Mouse (Mus musculus) small intestine, adult 2 months (tissue): Measurements from ENCODE around the gene Ppfia1. TPM values are rescaled to one million over a fixed set of nuclear protein-coding genes. Genes with fewer than 3 reads are reported as not detected.

ENCODE experiments used
- H3K27ac ChIP-seq: fragments of 200-500 bp; 2 replicates; pipeline ENCODE4 v1.5.1; 2012; ENCODE audit warnings: low read depth, low read length, control low read depth, inconsistent platforms; ENCODE audit not compliant: insufficient read depth
- H3K27me3 ChIP-seq: fragments of 200-500 bp; 2 replicates; pipeline ENCODE4 v1.6.1; 2012; ENCODE audit warnings: mild to moderate bottlenecking, moderate library complexity, low read length, inconsistent platforms; ENCODE audit not compliant: control insufficient read depth, insufficient read depth
- H3K36me3 ChIP-seq: fragments of 200-500 bp; 2 replicates; pipeline ENCODE4 v1.6.1; 2012; ENCODE audit warnings: mild to moderate bottlenecking, low read length, control low read depth, inconsistent platforms; ENCODE audit not compliant: control insufficient read depth, insufficient read depth
- H3K4me1 ChIP-seq: fragments of 200-500 bp; 2 replicates; pipeline ENCODE4 v1.6.1; 2012; ENCODE audit warnings: low read length, inconsistent platforms, mixed read lengths; ENCODE audit not compliant: control insufficient read depth, insufficient read depth, insufficient read length
- H3K4me3 ChIP-seq: fragments of 200-500 bp; 2 replicates; pipeline ENCODE4 v1.5.1; 2012; ENCODE audit warnings: low read depth, mild to moderate bottlenecking, control low read depth, inconsistent platforms, low read length, moderate library complexity
- CTCF ChIP-seq: fragments of 200-500 bp; IDR thresholded peaks from 2 replicates; pipeline ENCODE4 v1.5.1; 2012; ENCODE audit warnings: low read depth, mild to moderate bottlenecking, control low read depth, inconsistent platforms, low read length, moderate library complexity, mixed read lengths; ENCODE audit not compliant: insufficient replicate concordance, insufficient read length; ENCODE audit errors: extremely low read depth
- POLR2A ChIP-seq: fragments of 200-500 bp; IDR thresholded peaks from 2 replicates; pipeline ENCODE4 v1.6.1; 2012; ENCODE audit warnings: low read depth, mild to moderate bottlenecking, control low read depth, inconsistent platforms, low read length, moderate library complexity
- WGBS: fragments of 180-500 bp; shearing (Covaris S2); methylation state at CpG from one replicate; pipeline ENCODE4 v1.1.7; 2018; 5-methylcytosine and 5-hydroxymethylcytosine counted together
- polyA plus RNA-seq: library from polyadenylated mRNA; depleted of rRNA; stranded (reverse); fragments of >200 nt; gene quantifications from 2 replicates; pipeline ENCODE4 v1.2.3, GENCODE M21; 2012

Ppfia1 gene
- polyA plus RNA-seq, 1 experiment = 22.3 TPM

DNA sequence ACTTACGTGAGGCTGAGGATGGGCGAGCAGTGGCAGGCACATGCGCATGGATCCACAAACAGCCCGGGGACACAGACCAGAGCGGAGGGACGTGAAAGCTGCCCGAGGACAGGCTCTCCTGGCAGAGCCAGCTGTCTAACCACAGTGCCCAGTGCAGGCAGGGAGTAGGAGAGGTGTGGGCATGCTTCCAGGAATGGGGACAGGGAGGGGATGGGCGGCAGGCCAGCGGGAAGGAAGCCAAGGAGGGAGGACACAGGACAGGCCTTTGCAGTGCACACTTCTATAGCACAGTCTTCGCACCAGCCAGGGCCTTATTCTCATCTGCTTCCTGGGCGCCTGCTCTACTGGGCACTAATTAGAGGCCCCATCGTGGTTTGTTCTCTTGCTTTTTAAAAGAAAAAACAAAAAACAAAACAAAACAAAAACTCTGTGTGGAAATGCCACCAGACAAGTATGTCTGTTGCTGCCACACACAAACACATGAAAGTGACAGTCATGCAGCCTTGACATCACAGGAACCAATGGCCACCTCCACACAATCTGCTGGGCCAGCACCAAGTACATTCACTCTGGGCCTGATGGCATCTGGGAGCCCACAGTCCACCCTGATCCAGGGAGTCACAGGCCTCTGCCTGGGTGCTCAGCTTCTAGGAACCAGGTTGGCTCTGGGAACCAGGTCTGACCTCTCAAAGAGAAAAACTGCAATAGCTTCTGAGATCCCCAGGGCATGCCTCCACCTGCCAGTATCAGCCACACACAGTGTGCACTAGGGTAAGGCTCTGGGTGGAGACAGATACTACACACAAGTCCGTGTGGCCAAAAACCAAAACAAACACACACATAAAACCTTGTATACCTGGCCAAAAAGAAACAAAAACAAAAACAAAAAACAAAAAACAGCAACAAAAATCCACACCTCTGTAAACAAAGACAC, 103.6 kb downstream of the Ppfia1 start:
- WGBS = 33% methylated on average over 13 of the region's 13 CpGs
- TF ChIP-seq POLR2A (no peak), CTCF (no peak)
- Histone ChIP-seq H3K4me3 (no peak overlapping the region), H3K27ac (no peak overlapping the region), H3K4me1 (peaks cover 2% of the 10 kb centered on the region), H3K27me3 (no peaks in the 10 kb centered on the region), H3K36me3 (peaks cover 64% of the 10 kb centered on the region)

DNA sequence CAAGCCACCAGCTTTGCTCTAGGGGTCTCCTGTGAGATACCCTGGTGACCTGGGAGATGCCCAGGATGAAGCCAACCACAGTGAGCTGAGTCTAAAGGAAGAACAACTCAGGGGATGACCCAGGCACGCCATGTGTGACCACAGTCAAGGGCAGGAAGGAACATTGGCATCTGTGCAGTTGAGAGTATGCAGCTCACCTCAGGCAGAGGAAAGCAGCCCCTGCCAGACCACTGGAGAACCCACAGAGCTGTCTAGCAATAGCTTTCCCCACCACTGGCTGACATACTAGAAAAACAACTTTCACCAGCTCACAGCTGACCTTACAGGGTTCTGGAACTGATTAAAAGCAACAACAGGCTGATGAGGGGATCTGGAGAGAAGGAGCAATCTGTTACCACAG, 105.3 kb downstream of the Ppfia1 start:
- peaks cover 55% of the 10 kb centered on the region for H3K36me3 ChIP-seq
- H3K4me1 ChIP-seq = peaks cover 2% of the 10 kb centered on the region
- H3K27me3 ChIP-seq = no peaks in the 10 kb centered on the region
- H3K4me3 ChIP-seq = no peak overlapping the region
- TF ChIP-seq CTCF (no peak), POLR2A (no peak)
- no peak overlapping the region for H3K27ac ChIP-seq
- WGBS = 90% methylated on average over 1 of the region's 1 CpGs

DNA sequence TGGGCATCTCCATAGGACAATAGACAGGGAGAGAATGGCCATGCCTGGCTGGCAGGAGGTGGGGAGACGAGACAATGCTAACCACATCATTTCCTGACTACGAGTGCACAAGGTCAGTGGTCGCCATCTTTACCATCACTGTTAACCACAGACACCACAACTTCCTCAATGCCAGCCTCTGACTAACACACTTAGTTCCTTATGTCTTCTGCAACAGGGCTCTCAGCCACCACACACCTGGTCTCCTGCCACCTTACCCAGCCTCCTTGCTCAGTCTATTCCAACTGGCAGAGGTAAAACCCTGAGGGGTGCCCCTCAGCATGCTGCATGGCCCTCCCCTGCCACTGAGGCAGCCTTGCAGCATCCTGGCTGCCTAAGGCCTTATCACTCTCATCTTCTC, 106.4 kb downstream of the Ppfia1 start:
- H3K27ac ChIP-seq = no peak overlapping the region
- WGBS = 84% methylated on average over 3 of the region's 3 CpGs
- peaks cover 51% of the 10 kb centered on the region for H3K36me3 ChIP-seq
- no peak for TF ChIP-seq CTCF
- TF ChIP-seq POLR2A = no peak
- H3K27me3 ChIP-seq = no peaks in the 10 kb centered on the region
- H3K4me1 ChIP-seq = peaks cover 2% of the 10 kb centered on the region
- H3K4me3 ChIP-seq = no peak overlapping the region

DNA sequence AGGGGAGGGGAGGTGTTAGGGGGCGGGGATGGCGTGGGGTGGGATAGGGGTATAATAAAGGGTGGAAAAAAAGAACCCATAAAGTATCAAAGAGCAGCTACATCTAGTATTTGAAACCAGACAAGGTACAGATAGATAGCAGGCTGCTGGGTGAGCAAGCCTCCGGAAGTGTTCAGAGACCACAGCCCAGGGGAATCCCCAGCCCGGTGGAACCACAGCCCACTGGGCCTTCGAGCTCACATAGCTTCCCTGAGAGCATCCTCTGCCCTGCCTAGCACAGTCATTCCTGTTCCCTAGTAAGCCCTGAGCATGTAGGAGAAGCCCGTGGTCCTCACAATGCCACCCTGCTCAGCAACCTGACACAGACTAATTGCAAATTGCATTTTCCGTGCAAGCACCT, 108.7 kb downstream of the Ppfia1 start:
- no peak for TF ChIP-seq POLR2A
- no peak for TF ChIP-seq CTCF
- Histone ChIP-seq H3K36me3 (peaks cover 56% of the 10 kb centered on the region), H3K27me3 (no peaks in the 10 kb centered on the region), H3K4me1 (peaks cover 2% of the 10 kb centered on the region), H3K4me3 (no peak overlapping the region), H3K27ac (no peak overlapping the region)
- WGBS = 87% methylated on average over 7 of the region's 7 CpGs

DNA sequence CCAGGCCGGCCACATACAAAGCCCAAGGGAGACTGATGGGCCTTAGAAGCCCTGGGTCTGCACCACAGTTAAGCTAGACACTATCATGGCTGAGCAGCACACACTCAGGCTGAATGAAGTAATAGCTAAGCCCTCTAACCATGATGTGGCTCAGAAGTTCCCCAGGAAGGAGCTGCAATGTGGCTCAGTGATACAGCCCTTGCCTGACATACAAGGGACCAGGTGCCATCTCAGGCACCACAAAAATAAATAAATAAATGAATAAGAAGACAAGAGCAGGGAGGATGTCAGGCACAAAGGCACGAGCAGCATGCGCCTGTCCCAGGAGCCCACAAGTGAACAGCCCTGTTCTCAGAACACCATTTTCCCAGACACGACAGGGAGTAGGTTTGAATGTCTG, 111.6 kb downstream of the Ppfia1 start:
- H3K27me3 ChIP-seq = no peaks in the 10 kb centered on the region
- no peak overlapping the region for H3K4me3 ChIP-seq
- no peak overlapping the region for H3K27ac ChIP-seq
- TF ChIP-seq CTCF (no peak), POLR2A (no peak)
- whole genome bisulfite sequencing = 90% methylated on average over 4 of the region's 4 CpGs
- H3K36me3 ChIP-seq = peaks cover 68% of the 10 kb centered on the region
- peaks cover 2% of the 10 kb centered on the region for H3K4me1 ChIP-seq

DNA sequence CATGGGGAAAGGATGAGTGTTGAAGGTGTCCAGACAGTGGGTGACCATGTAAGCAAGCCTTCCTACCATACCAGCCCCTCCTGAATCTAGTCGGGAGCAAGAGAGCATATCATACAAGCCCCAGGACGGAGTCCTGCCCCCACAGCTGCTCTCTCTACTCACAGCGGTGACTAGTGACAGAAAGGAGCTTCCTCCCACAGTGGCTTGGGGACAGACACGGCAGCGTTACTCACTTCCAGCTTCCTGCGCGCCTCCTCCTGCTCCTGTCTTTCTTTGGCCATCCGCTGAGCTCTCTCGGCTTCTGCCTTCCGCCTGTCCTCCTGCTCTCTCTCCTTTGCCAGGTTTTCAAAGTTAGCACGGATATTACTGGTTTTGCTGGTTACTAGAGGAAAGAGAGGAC, 112.1 kb downstream of the Ppfia1 start:
- H3K4me3 ChIP-seq = no peak overlapping the region
- no peaks in the 10 kb centered on the region for H3K27me3 ChIP-seq
- H3K36me3 ChIP-seq = peaks cover 73% of the 10 kb centered on the region
- 94% methylated on average over 11 of the region's 11 CpGs for WGBS
- H3K4me1 ChIP-seq = no peaks in the 10 kb centered on the region; the same call in 1 of the 2 replicates
- no peak overlapping the region for H3K27ac ChIP-seq
- TF ChIP-seq CTCF = no peak
- TF ChIP-seq POLR2A = no peak

DNA sequence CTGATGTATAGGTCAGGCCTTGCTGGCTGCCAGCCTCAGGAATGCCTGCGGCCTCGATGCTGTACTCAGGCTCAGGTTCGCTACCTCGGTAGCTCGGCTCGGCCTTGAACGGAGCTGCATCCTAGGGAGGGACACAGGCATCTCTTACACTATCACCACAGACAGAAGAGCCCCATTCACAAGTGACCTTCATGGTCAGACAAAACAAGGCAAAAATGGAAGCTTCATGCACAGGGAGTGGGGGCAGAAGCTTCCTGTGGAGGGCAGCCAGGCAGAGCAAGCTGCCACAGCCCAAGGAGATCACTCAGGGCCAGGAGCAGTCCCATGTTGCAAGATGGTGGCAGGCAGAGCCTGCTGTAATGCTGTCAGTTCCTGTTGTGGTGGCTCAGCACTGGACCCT, 114.7 kb downstream of the Ppfia1 start:
- Histone ChIP-seq H3K27ac (no peak overlapping the region), H3K4me1 (no peaks in the 10 kb centered on the region), H3K36me3 (peaks cover 68% of the 10 kb centered on the region), H3K27me3 (no peaks in the 10 kb centered on the region), H3K4me3 (no peak overlapping the region)
- TF ChIP-seq CTCF (no peak), POLR2A (no peak)
- 96% methylated on average over 7 of the region's 7 CpGs for WGBS
